ENCODE assay signal across 17 mouse cellular contexts in genomic region chr5:144940904-144941303, GRCm38 (mm10). TPM values are rescaled to one million over a fixed set of nuclear protein-coding genes. Genes with fewer than 3 reads are reported as not detected.
DNase-seq lines count a peak whose midpoint lies in the region; ATAC-seq and TF ChIP-seq lines count a peak whose summit lies in the region.
"Had no signal": no experiment of that assay in that cellular context is flagged by ENCODE, and none has a peak within 500 bp of the region (broad histone marks: within the 10 kb centered on the region; RNA-seq: fewer than 3 reads in every experiment).

No protein-coding gene starts in this region.

- H3K4me3 ChIP-seq in limb, embryonic 13.5 days, result no peak overlapping the region
- no peak overlapping the region for H3K4me3 ChIP-seq in limb, embryonic 10.5 days
- no peak overlapping the region for H3K4me3 ChIP-seq in cortical plate, adult 2 months (ENCODE audit: insufficient read depth, low read length)
- no peak overlapping the region for H3K4me3 ChIP-seq in forebrain, embryonic 15.5 days
- no peak overlapping the region for H3K4me3 ChIP-seq in midbrain, embryonic 16.5 days (ENCODE audit: low read depth, low read length)
- H3K4me3 ChIP-seq: heart, embryonic 10.5 days; liver, embryonic 15.5 days had no signal

- no peaks in the 10 kb centered on the region for H3K36me3 ChIP-seq in limb, embryonic 13.5 days
- no peaks in the 10 kb centered on the region for H3K36me3 ChIP-seq in limb, embryonic 10.5 days
- no peaks in the 10 kb centered on the region for H3K36me3 ChIP-seq in forebrain, embryonic 15.5 days
- H3K36me3 ChIP-seq in midbrain, embryonic 16.5 days (ENCODE audit: control insufficient read depth, insufficient read depth, low read length), result no peaks in the 10 kb centered on the region
- H3K36me3 ChIP-seq: heart, embryonic 10.5 days; liver, embryonic 15.5 days had no signal

- H3K9me3 ChIP-seq in limb, embryonic 13.5 days, result no peaks in the 10 kb centered on the region
- H3K9me3 ChIP-seq in limb, embryonic 10.5 days (replicated peaks), result no peaks in the 10 kb centered on the region
- H3K9me3 ChIP-seq in forebrain, embryonic 15.5 days, result no peaks in the 10 kb centered on the region
- H3K9me3 ChIP-seq in midbrain, embryonic 16.5 days (replicated peaks; ENCODE audit: control insufficient read depth, low read length, poor library complexity, severe bottlenecking), result no peaks in the 10 kb centered on the region
- H3K9me3 ChIP-seq: heart, embryonic 10.5 days; liver, embryonic 15.5 days had no signal

- WGBS in limb, embryonic 13.5 days, result 76% methylated on average over 2 of the region's 3 CpGs
- WGBS in limb, embryonic 10.5 days, result 80% methylated on average over 3 of the region's 3 CpGs
- 50% methylated on average over 3 of the region's 3 CpGs for WGBS in forebrain, embryonic 15.5 days
- WGBS in midbrain, embryonic 16.5 days, result 43% methylated on average over 3 of the region's 3 CpGs

- H3K9ac ChIP-seq in limb, embryonic 13.5 days, result no peak overlapping the region
- no peak overlapping the region for H3K9ac ChIP-seq in forebrain, embryonic 15.5 days (replicated peaks)
- no peak overlapping the region for H3K9ac ChIP-seq in midbrain, embryonic 16.5 days (ENCODE audit: low read depth, low read length)
- H3K9ac ChIP-seq: liver, embryonic 15.5 days had no signal

- no peak overlapping the region for H3K27ac ChIP-seq in limb, embryonic 13.5 days
- H3K27ac ChIP-seq in limb, embryonic 10.5 days, result no peak overlapping the region
- H3K27ac ChIP-seq in cortical plate, adult 2 months (ENCODE audit: insufficient read depth, low read length), result peak overlapping the region; percentile 32; the same call in 1 of the 2 replicates
- H3K27ac ChIP-seq in forebrain, embryonic 15.5 days (replicated peaks), result peak overlapping the region; percentile 29
- no peak overlapping the region for H3K27ac ChIP-seq in midbrain, embryonic 16.5 days (ENCODE audit: low read length)
- H3K27ac ChIP-seq: heart, embryonic 10.5 days; liver, embryonic 15.5 days had no signal

- peak; percentile 28 for ATAC-seq in limb, embryonic 13.5 days (ENCODE audit: low FRiP score, low read depth)
- 0 out of 2 replicates have a peak, but pooled peaks have one; percentile 49 for ATAC-seq in forebrain, embryonic 15.5 days (replicated peaks)
- peak; percentile 66 for ATAC-seq in midbrain, embryonic 16.5 days
- ATAC-seq: CD4-positive, CD25-positive, alpha-beta regulatory T cell, adult 4 months; intestine, embryonic 16.5 days had no signal

- no peak for TF ChIP-seq POLR2A in cortical plate, adult 2 months (IDR thresholded peaks at IDR 0.05; ENCODE audit: extremely low read depth, insufficient read depth, low read length)

- peaks cover 21% of the 10 kb centered on the region for H3K4me1 ChIP-seq in limb, embryonic 13.5 days
- H3K4me1 ChIP-seq in limb, embryonic 10.5 days, result peaks cover 11% of the 10 kb centered on the region; the same call in 1 of the 2 replicates
- H3K4me1 ChIP-seq in cortical plate, adult 2 months (ENCODE audit: control insufficient read depth, insufficient read depth, low read length), result peaks cover 18% of the 10 kb centered on the region
- peaks cover 26% of the 10 kb centered on the region for H3K4me1 ChIP-seq in forebrain, embryonic 15.5 days
- peaks cover 19% of the 10 kb centered on the region for H3K4me1 ChIP-seq in midbrain, embryonic 16.5 days (ENCODE audit: control insufficient read depth, insufficient read depth, low read length)
- H3K4me1 ChIP-seq: liver, embryonic 15.5 days had no signal

- H3K4me2 ChIP-seq in limb, embryonic 13.5 days (replicated peaks), result no peak overlapping the region
- H3K4me2 ChIP-seq in forebrain, embryonic 15.5 days (replicated peaks), result no peak overlapping the region
- no peak overlapping the region for H3K4me2 ChIP-seq in midbrain, embryonic 16.5 days (ENCODE audit: low read length)
- H3K4me2 ChIP-seq: liver, embryonic 15.5 days had no signal

- H3K27me3 ChIP-seq in limb, embryonic 13.5 days, result no peaks in the 10 kb centered on the region
- H3K27me3 ChIP-seq in limb, embryonic 10.5 days (ENCODE audit: low read depth, poor library complexity, severe bottlenecking), result no peaks in the 10 kb centered on the region
- no peaks in the 10 kb centered on the region for H3K27me3 ChIP-seq in forebrain, embryonic 15.5 days
- no peaks in the 10 kb centered on the region for H3K27me3 ChIP-seq in midbrain, embryonic 16.5 days (ENCODE audit: control insufficient read depth, insufficient read depth, low read depth, low read length)
- H3K27me3 ChIP-seq: liver, embryonic 15.5 days had no signal

- TF ChIP-seq CTCF in cortical plate, adult 2 months (IDR thresholded peaks at IDR 0.05; ENCODE audit: extremely low read depth, insufficient read depth, low read length), result no peak

- DNase-seq in limb, embryonic 10.5 days (ENCODE audit: low spot score), result no peak
- DNase-seq in ovary, postnatal 36 days (ENCODE audit: low spot score), result no peak
- no peak for DNase-seq in urinary bladder, adult 18-20 months (ENCODE audit: low spot score in 2 of 2)
- DNase-seq: adrenal gland, adult 2 months; cerebellum, adult 18-20 months; gastrocnemius, postnatal 36 days; kidney, postnatal 25 days; lung, postnatal 14 days; right cerebral cortex, postnatal 14 days had no signal

RNA-seq across cellular contexts. Expression of gene Smurf1, which starts 24.7 kb away (rescaled TPM):
- polyA plus RNA-seq in limb, embryonic 13.5 days (2015; fragmentation: Nextera tagmentation; extraction: Ambion mirVana), result 19.5 and 19.9 TPM in 2 replicates
- polyA plus RNA-seq in limb, embryonic 10.5 days (2016; fragmentation: Nextera tagmentation; extraction: Ambion mirVana), result 15.0 and 19.4 TPM in 2 replicates
- polyA plus RNA-seq in cortical plate, adult 2 months (2012; rRNA removed), result 33.8 and 34.0 TPM in 2 replicates
- polyA plus RNA-seq in forebrain, embryonic 15.5 days (2015; fragmentation: Nextera tagmentation; extraction: Ambion mirVana), result 28.4 and 29.7 TPM in 2 replicates
- 32.3 and 34.1 TPM in 2 replicates for polyA plus RNA-seq in midbrain, embryonic 16.5 days (2015; fragmentation: Nextera tagmentation; extraction: Ambion mirVana)

Comparison
In these comparisons a context has a peak if more than half of its experiments do, and no peak if none do; other contexts are left out.
1. H3K27ac ChIP-seq: peak in cortical plate, adult 2 months (single experiment) and forebrain, embryonic 15.5 days (single experiment); none in limb, embryonic 13.5 days (single experiment), limb, embryonic 10.5 days (single experiment) and midbrain, embryonic 16.5 days (single experiment).
2. Peak in every context shown above with its lines, with median percentiles within 50 percentile points of each other: ATAC-seq.